Mouse (Mus musculus) liver, postnatal 0 days (tissue): ENCODE measurements at regions not wholly inside any gene's neighbourhood (a gene's known extent, or its start where the extent isn't known, plus 50 kb on each side); places are given as distances from the start of the nearest gene placed in this dataset.

Experiments
- CTCF ChIP-seq: sonication (generic); IDR thresholded peaks from 2 replicates; pipeline ENCODE4 v1.5.1; 2016; ENCODE audit warnings: antibody characterized with exemption, low read depth
- EP300 ChIP-seq: IDR thresholded peaks from 2 replicates; pipeline ENCODE4 v1.6.1; 2016; ENCODE audit warnings: antibody characterized with exemption, low read depth, mild to moderate bottlenecking

- TF ChIP-seq EP300 (no peak), CTCF (no peak)
Measured at GRCm38 (mm10) chr5:3260289-3260688, 81.0 kb upstream of the Cdk6 start.
